Mouse (Mus musculus): ENCODE data around the gene Kcnab1.
A peak's percentile ranks its signal among the peaks of the same experiment; 100 is the strongest.

DNA sequence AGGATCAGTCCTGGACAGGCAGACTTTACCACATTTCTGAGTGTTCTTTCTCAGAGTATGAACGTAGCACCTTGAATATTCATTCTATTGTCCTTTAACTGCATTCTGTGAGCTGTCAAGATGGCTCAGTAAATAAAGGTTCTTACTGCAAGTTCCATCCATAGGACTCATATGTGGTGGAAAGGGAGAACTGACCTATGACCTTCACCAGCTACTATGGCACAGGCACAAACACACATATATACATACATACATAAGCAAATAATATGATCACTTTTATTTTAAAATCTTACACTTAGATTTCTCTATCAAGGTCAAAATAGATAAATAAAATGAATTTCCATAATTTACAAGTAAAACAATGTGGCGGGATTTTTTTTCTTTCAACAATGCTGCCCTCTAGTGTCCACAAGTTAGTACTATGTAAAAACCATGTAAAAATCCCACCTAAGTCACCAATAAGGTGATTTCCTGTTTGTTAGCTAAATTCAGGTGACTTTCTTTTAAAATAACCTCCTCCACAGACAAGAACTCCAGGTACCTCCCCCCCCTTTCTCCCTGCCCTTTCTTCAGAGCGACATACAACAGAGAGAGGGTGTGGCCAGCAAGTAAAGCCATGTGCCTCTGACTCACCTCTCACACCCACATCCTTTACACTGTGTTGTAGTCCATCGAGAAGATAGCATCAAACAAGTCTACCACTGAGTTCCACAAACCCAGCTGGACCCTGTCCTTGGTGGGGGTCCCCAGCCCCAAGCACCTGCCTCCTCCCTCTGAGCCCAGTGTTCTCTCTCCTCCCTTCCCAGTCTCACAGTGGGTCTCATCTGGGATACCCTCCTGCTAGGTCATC, 243.3 kb downstream of the Kcnab1 start:
- TF ChIP-seq CTCF (IDR thresholded peaks at IDR 0.05; ENCODE audit: low read depth) = peak; percentile 43
- TF ChIP-seq EP300 (IDR thresholded peaks at IDR 0.05; ENCODE audit: low read depth) = no peak
